Mouse (Mus musculus) liver, embryonic 13.5 days (tissue): ENCODE results near the gene Hspbap1. TPM values are rescaled to one million over a fixed set of nuclear protein-coding genes. Genes with fewer than 3 reads are reported as not detected.

ENCODE experiments used
- ATAC-seq: fragments of 200-750 bp; cut with Nextera tagmentation; 2 replicates; pipeline ENCODE4 v1.8.0; 2017; ENCODE audit warnings: low read depth, mild to moderate bottlenecking, moderate number of reproducible peaks, moderate library complexity
- DNase-seq: peaks from one replicate; pipeline ENCODE4 v3.0.0; 2022
- H3K27ac ChIP-seq: fragments of 300-500 bp; sonication (generic); 2 replicates; pipeline ENCODE4 v1.5.1; 2015; ENCODE audit warnings: moderate library complexity, mild to moderate bottlenecking, inconsistent platforms
- H3K27me3 ChIP-seq: fragments of 300-500 bp; sonication (generic); 2 replicates; pipeline ENCODE4 v1.6.1; 2015; ENCODE audit warnings: mild to moderate bottlenecking, inconsistent platforms
- H3K36me3 ChIP-seq: fragments of 300-500 bp; sonication (generic); 2 replicates; pipeline ENCODE4 v1.6.1; 2015; ENCODE audit warnings: mild to moderate bottlenecking, inconsistent platforms
- H3K4me1 ChIP-seq: fragments of 300-500 bp; sonication (generic); replicated peaks from 2 replicates; pipeline ENCODE4 v1.6.1; 2015; ENCODE audit warnings: inconsistent platforms
- H3K4me2 ChIP-seq: fragments of 300-500 bp; sonication (generic); 2 replicates; pipeline ENCODE4 v1.6.1; 2015; ENCODE audit warnings: inconsistent platforms, mild to moderate bottlenecking, moderate library complexity
- H3K4me3 ChIP-seq: fragments of 300-500 bp; sonication (generic); replicated peaks from 2 replicates; pipeline ENCODE4 v1.5.1; 2015; ENCODE audit warnings: mild to moderate bottlenecking, inconsistent platforms
- H3K9ac ChIP-seq: fragments of 300-500 bp; sonication (generic); 2 replicates; pipeline ENCODE4 v1.6.1; 2015; ENCODE audit warnings: mild to moderate bottlenecking, inconsistent platforms
- H3K9me3 ChIP-seq: fragments of 300-500 bp; sonication (generic); replicated peaks from 2 replicates; pipeline ENCODE4 v1.6.1; 2016; ENCODE audit warnings: inconsistent platforms
- WGBS: fragments of 180-500 bp; shearing (Covaris S2); methylation state at CpG from one replicate; pipeline ENCODE4 v1.1.7; 2015; ENCODE audit not compliant: insufficient replicate concordance; 5-methylcytosine and 5-hydroxymethylcytosine counted together
- polyA plus RNA-seq: library from polyadenylated mRNA; unstranded; fragments of >200 nt; fragmentation: Nextera tagmentation; extraction: Ambion mirVana; gene quantifications from 2 replicates; pipeline ENCODE4 v1.2.1, GENCODE M21; 2015

The Hspbap1 gene
- polyA plus RNA-seq, 1 experiment from 2014 or later, result 20.2 TPM

- H3K27ac ChIP-seq, result peak overlapping the region; percentile 81
- H3K4me1 ChIP-seq, result peaks cover 86% of the 10 kb centered on the region
- peak overlapping the region; percentile 67 for H3K4me2 ChIP-seq
- no peaks in the 10 kb centered on the region for H3K9me3 ChIP-seq
- no peaks in the 10 kb centered on the region for H3K27me3 ChIP-seq
- ATAC-seq (no peak), DNase-seq (no peak)
- H3K36me3 ChIP-seq, result no peaks in the 10 kb centered on the region
- WGBS, result 19% methylated on average over 1 of the region's 1 CpGs
- H3K9ac ChIP-seq, result peak overlapping the region; percentile 56; the same call in 1 of the 2 replicates
- no peak overlapping the region for H3K4me3 ChIP-seq
Measured at GRCm38 (mm10) chr16:35764941-35765340, 5.2 kb upstream of the Hspbap1 start.

DNA sequence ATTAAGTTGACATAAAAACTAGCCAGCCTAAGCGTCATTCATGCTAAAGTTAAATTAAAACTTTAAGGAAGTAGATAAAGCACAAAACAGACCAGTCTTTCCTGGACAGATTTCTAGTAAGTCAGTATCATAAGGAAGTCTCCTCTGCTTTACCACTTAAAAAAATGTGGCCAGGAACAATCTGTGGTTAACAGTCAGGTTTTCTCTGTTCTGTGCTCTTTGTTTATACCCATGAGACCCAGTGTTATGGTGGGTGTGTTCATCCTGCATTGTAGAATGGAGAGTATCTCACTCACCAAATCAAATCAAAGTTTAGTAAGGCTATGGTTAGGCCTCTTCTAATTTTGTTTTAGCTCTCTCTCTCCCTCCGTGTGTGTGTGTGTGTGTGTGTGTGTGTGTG is 4.7 kb upstream of the Hspbap1 start:
- Histone ChIP-seq H3K27me3 (no peaks in the 10 kb centered on the region), H3K4me3 (no peak overlapping the region), H3K9me3 (no peaks in the 10 kb centered on the region), H3K9ac (0 out of 2 replicates have a peak overlapping the region, but pooled peaks have one; percentile 3), H3K36me3 (no peaks in the 10 kb centered on the region), H3K27ac (peak overlapping the region; percentile 81), H3K4me1 (peaks cover 83% of the 10 kb centered on the region), H3K4me2 (no peak overlapping the region)
- ATAC-seq (no peak), DNase-seq (no peak)
- WGBS, result 31% methylated on average over 2 of the region's 2 CpGs

- Histone ChIP-seq H3K4me3 (no peak overlapping the region), H3K4me1 (peaks cover 85% of the 10 kb centered on the region), H3K27me3 (no peaks in the 10 kb centered on the region), H3K4me2 (0 out of 2 replicates have a peak overlapping the region, but pooled peaks have one; percentile 95), H3K9me3 (no peaks in the 10 kb centered on the region), H3K36me3 (no peaks in the 10 kb centered on the region), H3K27ac (peak overlapping the region; percentile 35; the same call in 1 of the 2 replicates), H3K9ac (no peak overlapping the region)
- ATAC-seq, result no peak
- no peak for DNase-seq
- 71% methylated on average over 3 of the region's 3 CpGs for WGBS
Measured at GRCm38 (mm10) chr16:35766366-35766765, 3.8 kb upstream of the Hspbap1 start.

DNA sequence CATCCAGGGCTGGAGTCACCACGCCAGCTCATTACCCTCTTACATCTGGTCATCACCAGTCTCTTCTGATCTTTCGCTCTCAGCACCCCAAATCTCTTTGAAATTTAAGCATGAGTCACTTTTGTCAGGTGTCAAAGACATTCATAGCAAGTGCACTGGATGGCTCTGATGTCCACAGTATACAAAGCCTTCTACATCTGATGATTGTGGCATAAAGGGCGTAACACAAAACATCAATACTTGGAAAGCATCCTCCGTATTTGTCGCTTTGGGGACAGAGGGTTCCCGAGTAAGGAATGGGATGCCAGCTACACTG is 1.7 kb upstream of the Hspbap1 start:
- H3K27ac ChIP-seq, result peak overlapping the region; percentile 94
- H3K9ac ChIP-seq, result peak overlapping the region; percentile 97
- ATAC-seq (no peak), DNase-seq (no peak)
- H3K36me3 ChIP-seq, result peaks cover 7% of the 10 kb centered on the region; the same call in 1 of the 2 replicates
- H3K4me2 ChIP-seq, result peak overlapping the region; percentile 95
- 32% methylated on average over 6 of the region's 6 CpGs for WGBS
- no peaks in the 10 kb centered on the region for H3K27me3 ChIP-seq
- H3K9me3 ChIP-seq, result no peaks in the 10 kb centered on the region
- peaks cover 86% of the 10 kb centered on the region for H3K4me1 ChIP-seq
- H3K4me3 ChIP-seq, result peak overlapping the region; percentile 74

DNA sequence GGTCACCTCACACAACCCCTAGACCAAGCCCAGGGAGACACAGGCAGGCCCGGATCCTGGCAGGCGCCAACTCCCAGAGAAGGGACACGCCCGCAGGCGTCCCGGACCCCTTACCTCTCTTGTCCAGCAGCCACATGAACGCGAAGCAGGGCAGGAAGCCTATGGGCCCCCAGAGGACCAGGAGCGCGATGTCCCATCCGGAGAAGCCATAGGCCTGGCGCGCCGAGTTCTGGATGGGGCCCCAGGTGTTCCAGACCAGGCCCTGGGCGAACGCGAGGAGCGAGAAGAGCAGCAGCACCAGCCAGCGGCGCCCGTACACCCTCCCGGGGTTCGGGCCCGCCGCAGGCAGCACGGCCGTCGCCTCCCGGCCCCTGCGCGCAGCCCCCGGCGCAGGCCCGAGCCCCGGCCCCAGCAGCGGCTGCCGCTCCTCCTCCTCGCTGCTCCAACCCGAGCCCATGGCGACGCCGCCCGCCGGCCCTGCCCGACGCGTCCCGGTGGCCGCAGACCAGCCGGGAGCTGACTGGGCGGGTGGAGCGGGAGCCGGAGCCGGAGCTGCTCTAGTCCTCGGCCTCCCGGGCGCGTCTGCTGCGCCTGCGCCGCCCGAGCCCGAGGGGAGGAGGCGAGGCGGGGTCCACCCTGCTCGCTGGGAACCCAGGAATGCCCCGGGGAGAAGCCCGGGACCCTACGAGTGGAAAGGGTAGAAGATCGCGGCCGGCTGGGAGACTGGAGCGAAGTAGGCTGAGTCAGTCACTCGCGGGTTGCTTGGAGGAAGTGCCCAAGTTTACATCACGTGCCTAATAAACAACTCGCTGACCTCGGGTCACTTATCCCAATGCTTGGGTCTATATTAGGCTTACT is 1.2 kb upstream of the Hspbap1 start, which contains the start of gene Dirc2:
Gene Dirc2, minus strand, starts transcription at position 572 of the 858 bp plus-strand sequence.
- Histone ChIP-seq H3K27ac (peak within 1 kb of the TSS; percentile 94), H3K4me2 (peak within 1 kb of the TSS; percentile 95), H3K4me1 (peaks cover 80% of the 10 kb centered on the region), H3K36me3 (peaks cover 7% of the 10 kb centered on the region; the same call in 1 of the 2 replicates), H3K9ac (peak within 1 kb of the TSS; percentile 97), H3K27me3 (no peaks in the 10 kb centered on the region), H3K4me3 (peak within 1 kb of the TSS; percentile 74), H3K9me3 (no peaks in the 10 kb centered on the region)
- WGBS, result 0% methylated on average over 76 of the region's 78 CpGs
- peak; percentile 73 for DNase-seq
- ATAC-seq, result peak; percentile 81

DNA sequence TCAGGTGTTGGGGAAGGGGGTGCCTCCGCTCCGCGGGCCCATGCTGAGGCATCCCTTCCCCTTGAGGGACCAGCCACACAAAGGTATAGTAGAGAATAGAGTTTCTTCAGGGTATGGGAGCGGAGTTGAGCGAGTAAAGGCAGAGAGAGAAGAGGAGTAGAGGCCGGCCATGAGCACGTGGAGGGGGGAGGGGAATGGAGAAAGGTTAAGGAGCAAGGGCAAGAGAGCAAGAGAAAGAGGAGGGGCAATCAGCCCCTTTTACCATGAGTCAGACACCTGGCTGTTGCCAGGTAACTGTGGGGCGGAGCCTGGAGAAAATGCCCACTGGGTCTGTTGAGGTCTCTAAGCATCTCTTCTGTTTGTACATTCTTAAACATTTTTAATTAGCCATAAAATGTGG is 966 bp downstream of the Hspbap1 start:
- H3K4me2 ChIP-seq, result peak overlapping the region; percentile 95
- H3K9me3 ChIP-seq, result no peaks in the 10 kb centered on the region
- 34% methylated on average over 8 of the region's 8 CpGs for WGBS
- ATAC-seq, result no peak
- DNase-seq, result no peak
- H3K36me3 ChIP-seq, result peaks cover 7% of the 10 kb centered on the region; the same call in 1 of the 2 replicates
- peak overlapping the region; percentile 74 for H3K4me3 ChIP-seq
- H3K27me3 ChIP-seq, result no peaks in the 10 kb centered on the region
- H3K27ac ChIP-seq, result peak overlapping the region; percentile 94
- H3K9ac ChIP-seq, result peak overlapping the region; percentile 97
- H3K4me1 ChIP-seq, result peaks cover 61% of the 10 kb centered on the region

DNA sequence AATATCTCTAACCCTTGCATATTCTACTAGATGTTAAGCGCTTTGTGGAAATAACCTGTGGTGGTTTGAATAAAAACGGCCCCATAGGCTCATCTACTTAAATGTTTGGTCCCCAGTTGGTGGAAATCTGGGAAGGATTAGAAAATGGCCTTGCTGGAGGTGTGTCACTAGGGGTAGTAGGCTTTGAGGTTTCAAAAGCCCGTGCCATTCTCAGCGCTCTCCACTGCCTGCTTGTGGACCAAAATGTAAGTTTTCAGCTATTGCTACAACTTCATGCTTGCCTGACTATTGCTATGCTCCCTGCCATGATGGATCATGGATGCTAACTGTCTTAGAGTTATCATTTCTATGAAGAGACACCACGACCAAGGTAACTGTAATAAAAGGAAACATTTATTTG is 1.4 kb downstream of the Hspbap1 start:
- ATAC-seq, result no peak
- 71% methylated on average over 5 of the region's 5 CpGs for WGBS
- Histone ChIP-seq H3K27me3 (no peaks in the 10 kb centered on the region), H3K27ac (peak overlapping the region; percentile 16), H3K9ac (peak overlapping the region; percentile 97), H3K36me3 (peaks cover 7% of the 10 kb centered on the region; the same call in 1 of the 2 replicates), H3K9me3 (no peaks in the 10 kb centered on the region), H3K4me3 (peak overlapping the region; percentile 74), H3K4me1 (peaks cover 56% of the 10 kb centered on the region), H3K4me2 (peak overlapping the region; percentile 95)
- DNase-seq, result no peak

- peaks cover 7% of the 10 kb centered on the region; the same call in 1 of the 2 replicates for H3K36me3 ChIP-seq
- 0 out of 2 replicates have a peak overlapping the region, but pooled peaks have one; percentile 16 for H3K27ac ChIP-seq
- H3K27me3 ChIP-seq, result no peaks in the 10 kb centered on the region
- DNase-seq (peak; percentile 31), ATAC-seq (peak; percentile 28; the same call in 1 of the 2 replicates)
- 0 out of 2 replicates have a peak overlapping the region, but pooled peaks have one; percentile 97 for H3K9ac ChIP-seq
- WGBS, result 67% methylated on average over 5 of the region's 5 CpGs
- peaks cover 46% of the 10 kb centered on the region for H3K4me1 ChIP-seq
- H3K4me3 ChIP-seq, result 0 out of 2 replicates have a peak overlapping the region, but pooled peaks have one; percentile 74
- H3K4me2 ChIP-seq, result peak overlapping the region; percentile 95
- no peaks in the 10 kb centered on the region for H3K9me3 ChIP-seq
Measured at GRCm38 (mm10) chr16:35772598-35772997, 2.4 kb downstream of the Hspbap1 start.

GRCm38 (mm10) chr16:35775835-35776234 is 5.7 kb downstream of the Hspbap1 start:
- no peak overlapping the region for H3K9ac ChIP-seq
- H3K9me3 ChIP-seq, result no peaks in the 10 kb centered on the region
- 33% methylated on average over 1 of the region's 1 CpGs for WGBS
- ATAC-seq (no peak), DNase-seq (no peak)
- H3K27ac ChIP-seq, result no peak overlapping the region
- no peak overlapping the region for H3K4me3 ChIP-seq
- H3K36me3 ChIP-seq, result peaks cover 7% of the 10 kb centered on the region; the same call in 1 of the 2 replicates
- no peaks in the 10 kb centered on the region for H3K27me3 ChIP-seq
- no peak overlapping the region for H3K4me2 ChIP-seq
- H3K4me1 ChIP-seq, result peaks cover 25% of the 10 kb centered on the region

DNA sequence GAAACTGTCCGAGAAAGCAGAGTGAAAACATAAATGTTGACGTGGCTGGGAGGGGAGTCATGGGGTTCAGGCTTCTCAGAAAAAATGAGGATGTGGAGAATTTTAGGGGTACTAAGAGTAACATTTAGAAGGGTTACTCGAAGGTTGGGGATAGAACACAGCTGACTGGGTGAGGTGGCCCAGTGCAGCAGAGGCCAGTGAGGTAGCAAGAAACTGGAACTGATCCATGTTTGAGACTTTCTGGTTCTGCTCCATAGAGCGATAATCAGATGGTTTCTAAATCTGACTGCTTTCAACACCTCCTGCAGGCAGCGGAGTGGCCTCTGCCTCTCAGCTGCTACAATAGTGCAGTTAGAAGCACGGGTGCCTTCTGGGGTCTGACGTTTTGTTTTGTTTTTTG is 6.6 kb downstream of the Hspbap1 start:
- H3K4me3 ChIP-seq, result no peak overlapping the region
- H3K9me3 ChIP-seq, result no peaks in the 10 kb centered on the region
- DNase-seq, result no peak
- WGBS, result 79% methylated on average over 7 of the region's 7 CpGs
- ATAC-seq, result no peak
- peaks cover 7% of the 10 kb centered on the region; the same call in 1 of the 2 replicates for H3K36me3 ChIP-seq
- H3K27ac ChIP-seq, result no peak overlapping the region
- H3K9ac ChIP-seq, result no peak overlapping the region
- H3K27me3 ChIP-seq, result no peaks in the 10 kb centered on the region
- no peak overlapping the region for H3K4me2 ChIP-seq
- peaks cover 16% of the 10 kb centered on the region for H3K4me1 ChIP-seq

GRCm38 (mm10) chr16:35777768-35778167 is 7.6 kb downstream of the Hspbap1 start:
- Histone ChIP-seq H3K4me3 (no peak overlapping the region), H3K9ac (no peak overlapping the region), H3K27me3 (no peaks in the 10 kb centered on the region), H3K4me2 (no peak overlapping the region), H3K9me3 (no peaks in the 10 kb centered on the region), H3K27ac (no peak overlapping the region), H3K4me1 (peaks cover 15% of the 10 kb centered on the region), H3K36me3 (no peaks in the 10 kb centered on the region)
- ATAC-seq (no peak), DNase-seq (no peak)
- 89% methylated on average over 4 of the region's 4 CpGs for WGBS
